9 mouse cellular contexts compared by ENCODE assay signal in genomic region chr14:25515924-25516323, GRCm38 (mm10). TPM values are rescaled to one million over a fixed set of nuclear protein-coding genes. Genes with fewer than 3 reads are reported as not detected.
DNase-seq lines count a peak whose midpoint lies in the region; ATAC-seq and TF ChIP-seq lines count a peak whose summit lies in the region.
"Had no signal": no experiment of that assay in that cellular context is flagged by ENCODE, and none has a peak within 500 bp of the region (broad histone marks: within the 10 kb centered on the region; RNA-seq: fewer than 3 reads in every experiment).

No protein-coding gene starts in this region.

- H3K4me3 ChIP-seq in megakaryocyte, embryonic 14.5 days (replicated peaks) = peak overlapping the region; percentile 64
- no peak overlapping the region for H3K4me3 ChIP-seq in embryonic facial prominence, embryonic 10.5 days
- H3K4me3 ChIP-seq in limb, embryonic 10.5 days = no peak overlapping the region
- H3K4me3 ChIP-seq in intestine, postnatal 0 days (ENCODE audit: low read depth, low read length) = no peak overlapping the region
- H3K4me3 ChIP-seq in hindbrain, embryonic 11.5 days (ENCODE audit: low read depth, low read length) = no peak overlapping the region
- H3K4me3 ChIP-seq: hindbrain, embryonic 15.5 days had no signal

- DNase-seq in adrenal gland, adult (ENCODE audit: inconsistent age in 2 of 2, low spot score in 1 of 2) = peak; percentile 95 to 96
- DNase-seq in adrenal gland, postnatal 4 days (ENCODE audit: low spot score in 2 of 2) = no peak
- DNase-seq in embryonic facial prominence, embryonic 10.5 days (ENCODE audit: low spot score) = no peak
- DNase-seq in limb, embryonic 10.5 days (ENCODE audit: low spot score) = no peak
- DNase-seq in hindbrain, embryonic 11.5 days (ENCODE audit: low spot score) = no peak

- no peaks in the 10 kb centered on the region for H3K27me3 ChIP-seq in megakaryocyte, embryonic 14.5 days (replicated peaks)
- H3K27me3 ChIP-seq in embryonic facial prominence, embryonic 10.5 days (replicated peaks; ENCODE audit: low read depth, poor library complexity, severe bottlenecking) = no peaks in the 10 kb centered on the region
- no peaks in the 10 kb centered on the region for H3K27me3 ChIP-seq in limb, embryonic 10.5 days (ENCODE audit: low read depth, poor library complexity, severe bottlenecking)
- no peaks in the 10 kb centered on the region for H3K27me3 ChIP-seq in intestine, postnatal 0 days (replicated peaks; ENCODE audit: control insufficient read depth, insufficient read depth, low read length)
- no peaks in the 10 kb centered on the region for H3K27me3 ChIP-seq in hindbrain, embryonic 11.5 days (ENCODE audit: control insufficient read depth, insufficient read depth, low read length)
- H3K27me3 ChIP-seq: hindbrain, embryonic 15.5 days had no signal

- peaks cover 60% of the 10 kb centered on the region for H3K36me3 ChIP-seq in megakaryocyte, embryonic 14.5 days (replicated peaks; ENCODE audit: low read length)
- H3K36me3 ChIP-seq in embryonic facial prominence, embryonic 10.5 days (replicated peaks) = peaks cover 52% of the 10 kb centered on the region
- peaks cover 59% of the 10 kb centered on the region for H3K36me3 ChIP-seq in limb, embryonic 10.5 days
- peaks cover 4% of the 10 kb centered on the region; the same call in 1 of the 2 replicates for H3K36me3 ChIP-seq in intestine, postnatal 0 days (ENCODE audit: control insufficient read depth, insufficient read depth)
- H3K36me3 ChIP-seq in hindbrain, embryonic 11.5 days (ENCODE audit: control insufficient read depth, insufficient read depth, low read length) = no peaks in the 10 kb centered on the region
- H3K36me3 ChIP-seq: hindbrain, embryonic 15.5 days had no signal

- no peaks in the 10 kb centered on the region for H3K9me3 ChIP-seq in megakaryocyte, embryonic 14.5 days
- H3K9me3 ChIP-seq in embryonic facial prominence, embryonic 10.5 days = no peaks in the 10 kb centered on the region
- H3K9me3 ChIP-seq in limb, embryonic 10.5 days (replicated peaks) = no peaks in the 10 kb centered on the region
- no peaks in the 10 kb centered on the region for H3K9me3 ChIP-seq in intestine, postnatal 0 days (ENCODE audit: control insufficient read depth)
- H3K9me3 ChIP-seq in hindbrain, embryonic 11.5 days (ENCODE audit: control insufficient read depth, low read length) = no peaks in the 10 kb centered on the region
- H3K9me3 ChIP-seq: hindbrain, embryonic 15.5 days had no signal

- peaks cover 100% of the 10 kb centered on the region for H3K4me1 ChIP-seq in megakaryocyte, embryonic 14.5 days
- peaks cover 92% of the 10 kb centered on the region for H3K4me1 ChIP-seq in embryonic facial prominence, embryonic 10.5 days
- peaks cover 88% of the 10 kb centered on the region for H3K4me1 ChIP-seq in limb, embryonic 10.5 days
- H3K4me1 ChIP-seq in intestine, postnatal 0 days (replicated peaks; ENCODE audit: control insufficient read depth, insufficient read depth, low read length) = peaks cover 21% of the 10 kb centered on the region
- H3K4me1 ChIP-seq in hindbrain, embryonic 11.5 days (replicated peaks; ENCODE audit: control insufficient read depth, insufficient read depth, low read length) = peaks cover 23% of the 10 kb centered on the region

- 0 out of 2 replicates have a peak overlapping the region, but pooled peaks have one; percentile 30 for H3K27ac ChIP-seq in embryonic facial prominence, embryonic 10.5 days (replicated peaks)
- H3K27ac ChIP-seq in limb, embryonic 10.5 days = 0 out of 2 replicates have a peak overlapping the region, but pooled peaks have one; percentile 30
- H3K27ac ChIP-seq in intestine, postnatal 0 days (ENCODE audit: low read depth, low read length) = no peak overlapping the region
- no peak overlapping the region for H3K27ac ChIP-seq in hindbrain, embryonic 11.5 days (ENCODE audit: low read depth, low read length)

- TF ChIP-seq CTCF in intestine, postnatal 0 days (IDR thresholded peaks at IDR 0.05; ENCODE audit: low read depth) = no peak

- H3K9ac ChIP-seq in intestine, postnatal 0 days (ENCODE audit: low read depth, low read length) = no peak overlapping the region
- no peak overlapping the region for H3K9ac ChIP-seq in hindbrain, embryonic 11.5 days (ENCODE audit: low read depth, low read length)
- H3K9ac ChIP-seq: hindbrain, embryonic 15.5 days had no signal

- WGBS in embryonic facial prominence, embryonic 10.5 days = 92% methylated on average over 9 of the region's 9 CpGs
- 89% methylated on average over 9 of the region's 9 CpGs for whole genome bisulfite sequencing in limb, embryonic 10.5 days
- WGBS in intestine, postnatal 0 days = 68% methylated on average over 9 of the region's 9 CpGs
- 90% methylated on average over 9 of the region's 9 CpGs for WGBS in hindbrain, embryonic 11.5 days

- no peak overlapping the region for H3K4me2 ChIP-seq in intestine, postnatal 0 days (replicated peaks; ENCODE audit: low read depth)
- no peak overlapping the region for H3K4me2 ChIP-seq in hindbrain, embryonic 11.5 days (replicated peaks; ENCODE audit: low read depth, low read length)
- H3K4me2 ChIP-seq: hindbrain, embryonic 15.5 days had no signal

- ATAC-seq in megakaryocyte, adult 5-6 weeks (ENCODE audit: poor library complexity, severe bottlenecking) = no peak
- no peak for ATAC-seq in intestine, postnatal 0 days
- no peak for ATAC-seq in hindbrain, embryonic 11.5 days (ENCODE audit: low FRiP score)

RNA-seq across cellular contexts. Expression of gene Zmiz1, which starts 56.9 kb away (rescaled TPM):
- total RNA-seq in adrenal gland, postnatal 4 days (2021) = 100 to 1,000 TPM; 105 to 122 TPM
- polyA plus RNA-seq in megakaryocyte, embryonic 14.5 days (2012; ENCODE audit: insufficient read depth, low replicate concordance) = 18.1 and 54.1 TPM in 2 replicates
- 88.9 and 90.1 TPM in 2 replicates for total RNA-seq in megakaryocyte, adult 5-6 weeks (2015)
- 11.4 and 15.6 TPM in 2 replicates for total RNA-seq in megakaryocyte, adult 5-6 weeks (2017)
- 42.8 and 45.6 TPM in 2 replicates for polyA plus RNA-seq in embryonic facial prominence, embryonic 10.5 days (2016; fragmentation: Nextera tagmentation; extraction: Ambion mirVana)
- polyA plus RNA-seq in limb, embryonic 10.5 days (2016; fragmentation: Nextera tagmentation; extraction: Ambion mirVana) = 43.8 and 55.5 TPM in 2 replicates
- polyA plus RNA-seq in intestine, postnatal 0 days (2015; fragmentation: Nextera tagmentation; extraction: Ambion mirVana) = 12.4 and 13.5 TPM in 2 replicates
- polyA plus RNA-seq in hindbrain, embryonic 11.5 days (2014; fragmentation: Nextera tagmentation; extraction: Ambion mirVana) = 47.5 and 57.0 TPM in 2 replicates

Comparison
In these comparisons a context has a peak if more than half of its experiments do, and no peak if none do; other contexts are left out.
1. DNase-seq: peak in adrenal gland, adult (2 of 2); none in adrenal gland, postnatal 4 days (0 of 2), embryonic facial prominence, embryonic 10.5 days (single experiment), limb, embryonic 10.5 days (single experiment) and hindbrain, embryonic 11.5 days (single experiment).
2. H3K27ac ChIP-seq: peak in embryonic facial prominence, embryonic 10.5 days (single experiment) and limb, embryonic 10.5 days (single experiment); none in intestine, postnatal 0 days (single experiment) and hindbrain, embryonic 11.5 days (single experiment).